Mouse (Mus musculus) lung, embryonic 15.5 days (tissue): ENCODE data around the gene Gm4869. TPM values are rescaled to one million over a fixed set of nuclear protein-coding genes. Genes with fewer than 3 reads are reported as not detected.
A peak's percentile ranks its signal among the peaks of the same experiment; 100 is the strongest.

Source experiments
- ATAC-seq: fragments of 200-750 bp; cut with Nextera tagmentation; 2 replicates; pipeline ENCODE4 v1.8.0; 2017; ENCODE audit warnings: moderate number of reproducible peaks, borderline replicate concordance; ENCODE audit not compliant: low FRiP score, low TSS enrichment; ENCODE audit errors: extremely low read depth
- H3K27ac ChIP-seq: fragments of 300-500 bp; sonication (generic); 2 replicates; pipeline ENCODE4 v1.5.1; 2015; ENCODE audit warnings: moderate library complexity, mild to moderate bottlenecking, inconsistent platforms
- H3K27me3 ChIP-seq: fragments of 300-500 bp; sonication (generic); 2 replicates; pipeline ENCODE4 v1.6.1; 2015; ENCODE audit warnings: inconsistent platforms
- H3K36me3 ChIP-seq: fragments of 300-500 bp; sonication (generic); 2 replicates; pipeline ENCODE4 v1.6.1; 2015; ENCODE audit warnings: inconsistent platforms
- H3K4me1 ChIP-seq: fragments of 300-500 bp; sonication (generic); 2 replicates; pipeline ENCODE4 v1.6.1; 2015; ENCODE audit warnings: inconsistent platforms
- H3K4me2 ChIP-seq: fragments of 300-500 bp; sonication (generic); 2 replicates; pipeline ENCODE4 v1.6.1; 2015; ENCODE audit warnings: inconsistent platforms, mild to moderate bottlenecking, moderate library complexity
- H3K4me3 ChIP-seq: fragments of 300-500 bp; sonication (generic); 2 replicates; pipeline ENCODE4 v1.5.1; 2015; ENCODE audit warnings: mild to moderate bottlenecking, inconsistent platforms
- H3K9ac ChIP-seq: fragments of 300-500 bp; sonication (generic); 2 replicates; pipeline ENCODE4 v1.6.1; 2015; ENCODE audit warnings: inconsistent platforms
- H3K9me3 ChIP-seq: fragments of 300-500 bp; sonication (generic); 2 replicates; pipeline ENCODE4 v1.6.1; 2016; ENCODE audit warnings: inconsistent platforms
- WGBS: fragments of 180-500 bp; shearing (Covaris S2); methylation state at CpG from one replicate; pipeline ENCODE4 v1.1.7; 2015; 5-methylcytosine and 5-hydroxymethylcytosine counted together
- polyA plus RNA-seq: library from polyadenylated mRNA; unstranded; fragments of >200 nt; fragmentation: Nextera tagmentation; extraction: Ambion mirVana; gene quantifications from 2 replicates; pipeline ENCODE4 v1.2.1, GENCODE M21; 2015

Gene Gm4869
- polyA plus RNA-seq, result 0.06 TPM in 1 of 2 replicates, not detected in the other

- peaks cover 44% of the 10 kb centered on the region for H3K36me3 ChIP-seq
- no peak within 1 kb of the TSS for H3K27ac ChIP-seq
- no peaks in the 10 kb centered on the region for H3K4me1 ChIP-seq
- H3K27me3 ChIP-seq, result no peaks in the 10 kb centered on the region
- H3K9me3 ChIP-seq, result no peaks in the 10 kb centered on the region
- H3K4me2 ChIP-seq, result no peak within 1 kb of the TSS
- H3K9ac ChIP-seq, result no peak within 1 kb of the TSS
- WGBS, result 87% methylated on average over 5 of the region's 5 CpGs
- H3K4me3 ChIP-seq, result no peak within 1 kb of the TSS
- ATAC-seq, result no peak
Measured at GRCm38 (mm10) chr5:140445345-140445744, at the start of gene Gm4869. Gene Gm4869, plus strand, starts transcription at chr5:140445645.

GRCm38 (mm10) chr5:140396166-140396940, 49.1 kb upstream of the Gm4869 start:
- Histone ChIP-seq H3K4me2 (no peak overlapping the region), H3K4me1 (no peaks in the 10 kb centered on the region), H3K36me3 (no peaks in the 10 kb centered on the region), H3K9me3 (no peaks in the 10 kb centered on the region), H3K27me3 (no peaks in the 10 kb centered on the region), H3K9ac (no peak overlapping the region), H3K4me3 (no peak overlapping the region), H3K27ac (no peak overlapping the region)
- WGBS, result 47% methylated on average over 8 of the region's 8 CpGs
- no peak for ATAC-seq

- no peak overlapping the region for H3K9ac ChIP-seq
- no peaks in the 10 kb centered on the region for H3K27me3 ChIP-seq
- no peak overlapping the region for H3K4me2 ChIP-seq
- no peak overlapping the region for H3K27ac ChIP-seq
- no peaks in the 10 kb centered on the region for H3K4me1 ChIP-seq
- H3K4me3 ChIP-seq, result no peak overlapping the region
- no peak for ATAC-seq
- H3K36me3 ChIP-seq, result no peaks in the 10 kb centered on the region
- WGBS, result 70% methylated on average over 4 of the region's 4 CpGs
- no peaks in the 10 kb centered on the region for H3K9me3 ChIP-seq
Measured at GRCm38 (mm10) chr5:140402640-140403270, 42.7 kb upstream of the Gm4869 start.

- Histone ChIP-seq H3K4me3 (no peak overlapping the region), H3K4me2 (no peak overlapping the region), H3K4me1 (no peaks in the 10 kb centered on the region), H3K9ac (no peak overlapping the region), H3K27me3 (no peaks in the 10 kb centered on the region), H3K36me3 (no peaks in the 10 kb centered on the region), H3K9me3 (no peaks in the 10 kb centered on the region), H3K27ac (no peak overlapping the region)
- ATAC-seq, result no peak
- WGBS, result 74% methylated on average over 6 of the region's 6 CpGs
Measured at GRCm38 (mm10) chr5:140405126-140405525, 40.3 kb upstream of the Gm4869 start.

- Histone ChIP-seq H3K4me2 (no peak overlapping the region), H3K9me3 (no peaks in the 10 kb centered on the region), H3K9ac (no peak overlapping the region), H3K27me3 (no peaks in the 10 kb centered on the region), H3K27ac (no peak overlapping the region), H3K4me1 (no peaks in the 10 kb centered on the region), H3K36me3 (no peaks in the 10 kb centered on the region), H3K4me3 (no peak overlapping the region)
- ATAC-seq, result no peak
- WGBS, result 67% methylated on average over 6 of the region's 6 CpGs
Measured at GRCm38 (mm10) chr5:140406666-140407065, 38.8 kb upstream of the Gm4869 start.

- H3K4me3 ChIP-seq, result no peak overlapping the region
- H3K4me1 ChIP-seq, result no peaks in the 10 kb centered on the region
- H3K4me2 ChIP-seq, result no peak overlapping the region
- no peaks in the 10 kb centered on the region for H3K27me3 ChIP-seq
- H3K9me3 ChIP-seq, result no peaks in the 10 kb centered on the region
- no peak for ATAC-seq
- no peak overlapping the region for H3K9ac ChIP-seq
- no peaks in the 10 kb centered on the region for H3K36me3 ChIP-seq
- no peak overlapping the region for H3K27ac ChIP-seq
Measured at GRCm38 (mm10) chr5:140408801-140409200, 36.6 kb upstream of the Gm4869 start.

GRCm38 (mm10) chr5:140411339-140411738, 34.1 kb upstream of the Gm4869 start:
- no peak for ATAC-seq
- no peaks in the 10 kb centered on the region for H3K27me3 ChIP-seq
- WGBS, result 31% methylated on average over 8 of the region's 8 CpGs
- no peaks in the 10 kb centered on the region for H3K9me3 ChIP-seq
- no peak overlapping the region for H3K4me2 ChIP-seq
- no peaks in the 10 kb centered on the region for H3K36me3 ChIP-seq
- no peak overlapping the region for H3K27ac ChIP-seq
- H3K4me1 ChIP-seq, result no peaks in the 10 kb centered on the region
- no peak overlapping the region for H3K9ac ChIP-seq
- no peak overlapping the region for H3K4me3 ChIP-seq

- WGBS, result 56% methylated on average over 4 of the region's 4 CpGs
- Histone ChIP-seq H3K4me3 (no peak overlapping the region), H3K9me3 (no peaks in the 10 kb centered on the region), H3K27me3 (no peaks in the 10 kb centered on the region), H3K27ac (no peak overlapping the region), H3K4me2 (no peak overlapping the region), H3K36me3 (no peaks in the 10 kb centered on the region), H3K4me1 (no peaks in the 10 kb centered on the region), H3K9ac (no peak overlapping the region)
- ATAC-seq, result no peak
Measured at GRCm38 (mm10) chr5:140414647-140415046, 30.8 kb upstream of the Gm4869 start.

- peak overlapping the region; percentile 89 for H3K9ac ChIP-seq
- H3K4me3 ChIP-seq, result peak overlapping the region; percentile 90
- peaks cover 8% of the 10 kb centered on the region for H3K36me3 ChIP-seq
- H3K9me3 ChIP-seq, result no peaks in the 10 kb centered on the region
- H3K4me1 ChIP-seq, result peaks cover 13% of the 10 kb centered on the region
- peak overlapping the region; percentile 78 for H3K4me2 ChIP-seq
- under 1% methylated on average over 12 of the region's 12 CpGs for WGBS
- ATAC-seq, result 0 out of 2 replicates have a peak, but pooled peaks have one; percentile 19
- peak overlapping the region; percentile 96 for H3K27ac ChIP-seq
- H3K27me3 ChIP-seq, result no peaks in the 10 kb centered on the region
Measured at GRCm38 (mm10) chr5:140418106-140418488, 27.3 kb upstream of the Gm4869 start.

- no peaks in the 10 kb centered on the region for H3K27me3 ChIP-seq
- peak within 1 kb of the TSS; percentile 90 for H3K4me3 ChIP-seq
- no peaks in the 10 kb centered on the region for H3K9me3 ChIP-seq
- H3K4me1 ChIP-seq, result peaks cover 13% of the 10 kb centered on the region
- H3K36me3 ChIP-seq, result peaks cover 8% of the 10 kb centered on the region
- ATAC-seq, result peak; percentile 90
- peak within 1 kb of the TSS; percentile 89 for H3K9ac ChIP-seq
- peak within 1 kb of the TSS; percentile 96 for H3K27ac ChIP-seq
- H3K4me2 ChIP-seq, result peak within 1 kb of the TSS; percentile 78
- under 1% methylated on average over 65 of the region's 65 CpGs for WGBS
Measured at GRCm38 (mm10) chr5:140418489-140419441, 26.7 kb upstream of the Gm4869 start, which contains the start of gene Eif3b. Gene Eif3b, plus strand, starts transcription at chr5:140419328.

- ATAC-seq, result peak; percentile 40; the same call in 1 of the 2 replicates
- H3K27ac ChIP-seq, result peak overlapping the region; percentile 96
- peaks cover 8% of the 10 kb centered on the region for H3K36me3 ChIP-seq
- H3K4me2 ChIP-seq, result peak overlapping the region; percentile 78
- H3K9me3 ChIP-seq, result no peaks in the 10 kb centered on the region
- H3K9ac ChIP-seq, result peak overlapping the region; percentile 89
- no peaks in the 10 kb centered on the region for H3K27me3 ChIP-seq
- WGBS, result under 1% methylated on average over 62 of the region's 62 CpGs
- H3K4me3 ChIP-seq, result peak overlapping the region; percentile 90
- peaks cover 13% of the 10 kb centered on the region for H3K4me1 ChIP-seq
Measured at GRCm38 (mm10) chr5:140419442-140420080, 25.9 kb upstream of the Gm4869 start.
